Mouse (Mus musculus) stomach, postnatal 0 days (tissue): ENCODE measurements around the gene Pxn. TPM values are rescaled to one million over a fixed set of nuclear protein-coding genes. Genes with fewer than 3 reads are reported as not detected.
A peak's percentile ranks its signal among the peaks of the same experiment; 100 is the strongest.

Experiments used
- ATAC-seq: fragments of 200-750 bp; cut with Nextera tagmentation; 2 replicates; pipeline ENCODE4 v1.8.0; 2017; ENCODE audit not compliant: low FRiP score, low TSS enrichment
- DNase-seq: peaks from one replicate; pipeline ENCODE4 v3.0.0-alpha.2; 2016; ENCODE audit warnings: low spot score
- H3K27ac ChIP-seq: fragments of 300-500 bp; sonication (generic); replicated peaks from 2 replicates; pipeline ENCODE4 v1.5.1; 2014; ENCODE audit warnings: mild to moderate bottlenecking, control low read depth
- H3K27me3 ChIP-seq: fragments of 300-500 bp; sonication (generic); 2 replicates; pipeline ENCODE4 v1.6.1; 2014; ENCODE audit warnings: low read length; ENCODE audit not compliant: control insufficient read depth, insufficient read depth
- H3K36me3 ChIP-seq: fragments of 300-500 bp; sonication (generic); 2 replicates; pipeline ENCODE4 v1.6.1; 2014; ENCODE audit warnings: low read length, mixed read lengths; ENCODE audit not compliant: control insufficient read depth, insufficient read depth
- H3K4me1 ChIP-seq: fragments of 300-500 bp; sonication (generic); replicated peaks from 2 replicates; pipeline ENCODE4 v1.6.1; 2014; ENCODE audit warnings: antibody characterized with exemption; ENCODE audit not compliant: control insufficient read depth, insufficient read depth
- H3K4me2 ChIP-seq: fragments of 300-500 bp; sonication (generic); replicated peaks from 2 replicates; pipeline ENCODE4 v1.6.1; 2014; ENCODE audit warnings: low read depth, mild to moderate bottlenecking, control low read depth, moderate library complexity
- H3K4me3 ChIP-seq: fragments of 300-500 bp; sonication (generic); 2 replicates; pipeline ENCODE4 v1.5.1; 2014; ENCODE audit warnings: low read depth, low read length, control low read depth
- H3K9ac ChIP-seq: fragments of 300-500 bp; sonication (generic); 2 replicates; pipeline ENCODE4 v1.6.1; 2014; ENCODE audit warnings: mild to moderate bottlenecking, low read length, control low read depth, mixed read lengths
- H3K9me3 ChIP-seq: fragments of 300-500 bp; sonication (generic); 2 replicates; pipeline ENCODE4 v1.6.1; 2016; ENCODE audit warnings: low read length; ENCODE audit not compliant: control insufficient read depth
- CTCF ChIP-seq: IDR thresholded peaks from 2 replicates; pipeline ENCODE4 v1.5.1; 2016; ENCODE audit warnings: antibody characterized with exemption, low read depth, mild to moderate bottlenecking, moderate library complexity
- EP300 ChIP-seq: optimal IDR thresholded peaks from 2 replicates; pipeline ENCODE3; 2016; ENCODE audit warnings: antibody characterized with exemption
- WGBS: fragments of 180-500 bp; shearing (Covaris S2); extraction: QIAGEN DNeasy Blood & Tissue Kit; methylation state at CpG from one replicate; pipeline ENCODE4 v1.1.7; 2014; 5-methylcytosine and 5-hydroxymethylcytosine counted together
- polyA plus RNA-seq: library from polyadenylated mRNA; unstranded; fragments of >200 nt; fragmentation: Nextera tagmentation; extraction: Ambion mirVana; gene quantifications from 2 replicates; pipeline ENCODE4 v1.2.1, GENCODE M21; 2015

Gene Pxn
- polyA plus RNA-seq, 1 experiment from 2014 or later: 21.1 TPM

GRCm38 (mm10) chr5:115578922-115579321, 72.4 kb downstream of the Pxn start:
- ATAC-seq (no peak), DNase-seq (no peak)
- Histone ChIP-seq H3K4me2 (no peak overlapping the region), H3K9ac (no peak overlapping the region), H3K4me1 (no peaks in the 10 kb centered on the region), H3K9me3 (no peaks in the 10 kb centered on the region), H3K27me3 (no peaks in the 10 kb centered on the region), H3K36me3 (peaks cover 55% of the 10 kb centered on the region), H3K27ac (no peak overlapping the region), H3K4me3 (no peak overlapping the region)
- WGBS: 89% methylated on average over 14 of the region's 14 CpGs
- TF ChIP-seq EP300 (no peak), CTCF (no peak)

- no peak for TF ChIP-seq EP300
- no peak for TF ChIP-seq CTCF
- Histone ChIP-seq H3K27ac (no peak overlapping the region), H3K9me3 (no peaks in the 10 kb centered on the region), H3K27me3 (no peaks in the 10 kb centered on the region), H3K9ac (no peak overlapping the region), H3K4me3 (no peak overlapping the region), H3K4me1 (no peaks in the 10 kb centered on the region), H3K4me2 (no peak overlapping the region), H3K36me3 (peaks cover 59% of the 10 kb centered on the region)
- no peak for DNase-seq
- ATAC-seq: 0 out of 2 replicates have a peak, but pooled peaks have one; percentile 2
- 90% methylated on average over 5 of the region's 5 CpGs for WGBS
These were observed 72.9 kb downstream of the Pxn start for GRCm38 (mm10) chr5:115579363-115579762.

GRCm38 (mm10) chr5:115580229-115581001, 73.9 kb downstream of the Pxn start:
- no peak overlapping the region for H3K27ac ChIP-seq
- no peaks in the 10 kb centered on the region for H3K4me1 ChIP-seq
- H3K4me2 ChIP-seq: no peak overlapping the region
- DNase-seq: no peak
- H3K36me3 ChIP-seq: peaks cover 64% of the 10 kb centered on the region
- no peak for TF ChIP-seq EP300
- H3K9me3 ChIP-seq: no peaks in the 10 kb centered on the region
- H3K27me3 ChIP-seq: no peaks in the 10 kb centered on the region
- ATAC-seq: no peak
- H3K4me3 ChIP-seq: no peak overlapping the region
- WGBS: 73% methylated on average over 14 of the region's 14 CpGs
- H3K9ac ChIP-seq: no peak overlapping the region

- H3K4me2 ChIP-seq: no peak overlapping the region
- H3K4me3 ChIP-seq: no peak overlapping the region
- no peak overlapping the region for H3K27ac ChIP-seq
- DNase-seq (no peak), ATAC-seq (no peak)
- H3K9me3 ChIP-seq: no peaks in the 10 kb centered on the region
- WGBS: 94% methylated on average over 9 of the region's 9 CpGs
- TF ChIP-seq CTCF (no peak), EP300 (no peak)
- H3K27me3 ChIP-seq: no peaks in the 10 kb centered on the region
- H3K9ac ChIP-seq: no peak overlapping the region
- H3K4me1 ChIP-seq: no peaks in the 10 kb centered on the region
- H3K36me3 ChIP-seq: peaks cover 64% of the 10 kb centered on the region
These were observed 75.2 kb downstream of the Pxn start for GRCm38 (mm10) chr5:115581662-115582061.

GRCm38 (mm10) chr5:115585616-115586015, 79.1 kb downstream of the Pxn start:
- Histone ChIP-seq H3K4me2 (no peak overlapping the region), H3K9me3 (no peaks in the 10 kb centered on the region), H3K27ac (no peak overlapping the region), H3K4me3 (no peak overlapping the region), H3K9ac (no peak overlapping the region), H3K36me3 (peaks cover 63% of the 10 kb centered on the region), H3K4me1 (no peaks in the 10 kb centered on the region), H3K27me3 (no peaks in the 10 kb centered on the region)
- 87% methylated on average over 12 of the region's 12 CpGs for WGBS
- TF ChIP-seq CTCF: no peak
- ATAC-seq (no peak), DNase-seq (no peak)

- H3K9ac ChIP-seq: no peak overlapping the region
- no peak for DNase-seq
- 91% methylated on average over 15 of the region's 15 CpGs for WGBS
- peaks cover 63% of the 10 kb centered on the region for H3K36me3 ChIP-seq
- H3K4me3 ChIP-seq: no peak overlapping the region
- TF ChIP-seq CTCF (no peak), EP300 (no peak)
- ATAC-seq: no peak
- no peaks in the 10 kb centered on the region for H3K27me3 ChIP-seq
- H3K4me2 ChIP-seq: no peak overlapping the region
- no peaks in the 10 kb centered on the region for H3K4me1 ChIP-seq
- no peaks in the 10 kb centered on the region for H3K9me3 ChIP-seq
- no peak overlapping the region for H3K27ac ChIP-seq
These were observed 79.7 kb downstream of the Pxn start for GRCm38 (mm10) chr5:115586166-115586565.
